Mouse (Mus musculus) B cell, adult 2 months (primary cell): ENCODE results near the gene Pitx2.

Experiments used
- DNase-seq, 2 experiments: peaks; one replicate each; pipeline ENCODE4 v3.0.0; 2022

Pitx2 gene

GRCm38 (mm10) chr3:129217862-129218370 is 18.2 kb downstream of the Pitx2 start:
- no peak for DNase-seq

DNA sequence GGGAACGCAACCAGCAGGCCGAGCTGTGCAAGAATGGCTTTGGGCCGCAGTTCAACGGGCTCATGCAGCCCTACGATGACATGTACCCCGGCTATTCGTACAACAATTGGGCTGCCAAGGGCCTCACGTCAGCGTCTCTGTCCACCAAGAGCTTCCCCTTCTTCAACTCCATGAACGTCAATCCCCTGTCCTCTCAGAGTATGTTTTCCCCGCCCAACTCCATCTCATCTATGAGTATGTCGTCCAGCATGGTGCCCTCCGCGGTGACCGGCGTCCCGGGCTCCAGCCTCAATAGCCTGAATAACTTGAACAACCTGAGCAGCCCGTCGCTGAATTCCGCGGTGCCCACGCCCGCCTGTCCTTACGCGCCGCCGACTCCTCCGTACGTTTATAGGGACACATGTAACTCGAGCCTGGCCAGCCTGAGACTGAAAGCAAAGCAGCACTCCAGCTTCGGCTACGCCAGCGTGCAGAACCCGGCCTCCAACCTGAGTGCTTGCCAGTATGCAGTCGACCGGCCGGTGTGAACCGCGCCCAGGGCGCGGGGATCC is 18.8 kb downstream of the Pitx2 start:
- DNase-seq, result no peak

DNA sequence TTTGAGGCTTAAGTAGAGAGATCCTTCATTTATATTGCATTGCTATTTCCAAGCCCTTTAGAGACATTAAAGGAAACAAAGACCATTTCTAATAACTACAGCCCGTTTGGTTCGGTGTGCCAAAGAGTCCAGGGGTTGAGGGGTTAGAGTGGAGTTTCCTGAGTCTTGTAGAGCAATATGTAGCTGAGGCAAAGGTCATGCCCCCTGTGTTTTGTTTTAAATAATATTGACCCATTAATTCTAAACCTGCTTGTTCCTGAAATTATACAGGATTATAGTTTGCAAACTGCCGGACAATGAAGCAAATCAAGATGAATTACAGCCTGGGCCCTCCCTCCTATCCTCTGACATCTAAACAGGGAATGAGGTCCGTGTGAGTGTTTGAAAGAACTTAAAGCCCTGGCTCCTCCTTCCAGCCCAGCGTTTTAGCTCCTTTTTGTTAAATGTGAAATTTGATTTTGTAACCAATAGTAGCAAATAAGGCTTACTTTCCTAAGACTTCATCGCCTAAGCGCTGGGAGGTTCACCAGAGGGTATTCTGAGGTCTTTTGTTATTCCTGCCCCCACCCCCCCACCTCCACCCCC is 20.5 kb downstream of the Pitx2 start:
- DNase-seq, result no peak

- DNase-seq, result no peak
These were observed 21.2 kb downstream of the Pitx2 start for GRCm38 (mm10) chr3:129220681-129221379.

GRCm38 (mm10) chr3:129221380-129222260 is 21.9 kb downstream of the Pitx2 start:
- no peak for DNase-seq

GRCm38 (mm10) chr3:129222448-129223290 is 23.0 kb downstream of the Pitx2 start:
- no peak for DNase-seq

DNA sequence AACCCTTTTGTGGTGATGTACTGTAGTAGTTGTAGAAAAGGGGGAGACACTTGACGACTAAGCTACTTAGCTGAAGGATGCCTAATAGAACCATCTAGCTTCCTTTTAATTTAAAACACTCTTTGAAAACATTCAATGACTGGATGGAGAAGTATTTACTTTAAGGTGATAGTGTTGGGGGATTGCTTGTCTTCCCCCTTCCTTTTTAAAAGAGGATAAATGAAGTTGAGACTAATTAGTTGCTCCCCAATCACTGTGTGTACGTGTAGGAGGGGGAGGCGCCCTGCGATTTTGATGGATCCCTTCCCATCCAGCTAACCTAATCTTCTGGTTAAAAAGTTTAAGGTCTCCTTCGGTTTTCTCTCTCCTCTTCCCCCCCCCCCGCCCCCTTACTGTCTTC is 23.7 kb downstream of the Pitx2 start:
- DNase-seq, result no peak

GRCm38 (mm10) chr3:129223964-129224805 is 24.5 kb downstream of the Pitx2 start:
- no peak for DNase-seq

DNA sequence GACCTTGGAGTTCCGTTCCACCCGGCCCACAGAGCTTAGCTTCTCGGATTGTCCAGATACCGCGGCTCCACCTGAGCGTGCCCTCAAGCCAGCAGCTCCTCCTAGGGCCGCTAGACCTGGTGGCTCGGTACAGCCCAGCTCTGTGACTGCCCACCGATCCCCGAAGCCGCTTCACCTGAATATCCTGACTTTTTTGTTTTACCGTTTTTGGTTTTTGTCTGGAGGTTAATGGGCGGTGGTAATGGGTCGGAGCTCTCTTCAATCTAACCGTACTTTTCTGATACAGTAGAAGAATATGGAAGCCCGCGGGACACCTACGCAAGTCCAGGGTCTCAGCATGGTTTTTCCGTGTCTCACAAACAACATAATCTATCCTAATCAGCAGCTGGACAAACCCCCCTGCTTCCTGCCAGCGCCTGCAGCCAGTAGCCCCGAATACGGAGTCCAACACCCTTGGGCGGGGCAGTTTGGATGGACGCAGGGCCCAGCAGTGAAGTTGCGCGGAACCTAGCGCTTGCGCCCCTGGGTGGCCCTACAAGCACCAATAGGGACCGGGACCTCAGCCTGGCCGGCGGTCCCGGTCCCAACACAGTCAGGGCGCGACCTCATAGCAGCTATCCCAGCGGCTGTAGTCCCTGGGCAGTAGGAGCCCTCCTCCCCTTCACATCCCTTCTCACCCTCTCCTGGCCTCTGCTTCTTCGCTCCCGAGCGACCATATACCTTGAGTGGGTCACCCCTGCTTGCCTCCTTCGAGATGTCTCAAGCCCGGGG is 25.3 kb downstream of the Pitx2 start:
- DNase-seq, result no peak

DNA sequence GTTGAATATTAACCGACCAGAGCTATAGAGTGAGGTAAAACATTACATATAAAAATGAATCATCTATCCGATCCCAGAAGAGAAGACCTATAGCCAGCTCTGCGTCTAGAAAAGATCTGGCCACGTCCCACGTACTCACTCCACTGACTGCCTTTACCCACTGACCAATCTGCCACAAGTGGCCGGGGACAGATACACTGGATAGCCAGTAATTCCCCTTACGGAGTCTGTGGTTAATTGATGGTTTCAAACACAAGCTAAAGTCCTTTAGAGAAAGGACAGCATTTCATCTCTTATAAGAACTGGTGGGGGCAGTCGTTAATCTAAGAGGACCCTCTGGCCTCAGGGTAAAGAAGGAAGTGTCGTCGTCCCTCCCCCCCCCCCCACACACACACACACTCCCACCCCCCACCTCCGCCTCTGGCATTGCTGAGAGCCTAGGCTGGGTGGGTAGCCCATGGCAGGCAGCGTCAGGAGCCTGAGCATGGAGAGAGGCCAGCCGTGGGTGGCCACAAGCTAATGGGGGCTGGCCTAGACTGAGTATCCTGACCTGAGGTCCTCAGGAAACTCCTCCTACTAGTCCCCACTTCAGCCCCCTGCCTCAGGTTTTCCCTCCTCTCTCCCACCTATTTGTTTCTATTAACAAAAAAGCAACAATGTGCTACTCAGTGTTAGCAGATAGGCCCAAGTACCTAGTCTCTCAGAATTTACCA is 26.1 kb downstream of the Pitx2 start:
- DNase-seq, result no peak

GRCm38 (mm10) chr3:129226681-129227080 is 27.0 kb downstream of the Pitx2 start:
- DNase-seq, result no peak

DNA sequence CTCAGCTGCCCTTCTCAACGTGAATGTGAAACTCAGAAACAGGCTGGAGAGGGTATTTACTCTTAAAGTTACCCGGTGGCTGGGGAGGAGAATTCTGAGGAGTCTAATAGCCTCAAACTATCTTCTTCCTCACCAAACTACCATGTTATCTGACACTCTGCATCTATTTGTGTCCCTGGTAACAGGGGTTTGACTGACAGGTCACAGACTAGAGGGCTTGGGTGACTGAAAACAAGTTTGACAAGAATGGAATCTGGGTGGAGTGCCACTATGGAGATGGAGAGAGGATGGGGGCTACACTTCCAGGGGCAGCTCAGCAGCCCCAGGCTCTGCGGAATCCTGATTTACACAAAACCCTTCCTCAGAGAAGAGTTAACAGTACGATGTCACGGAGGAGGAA is 27.7 kb downstream of the Pitx2 start:
- DNase-seq, result no peak

DNA sequence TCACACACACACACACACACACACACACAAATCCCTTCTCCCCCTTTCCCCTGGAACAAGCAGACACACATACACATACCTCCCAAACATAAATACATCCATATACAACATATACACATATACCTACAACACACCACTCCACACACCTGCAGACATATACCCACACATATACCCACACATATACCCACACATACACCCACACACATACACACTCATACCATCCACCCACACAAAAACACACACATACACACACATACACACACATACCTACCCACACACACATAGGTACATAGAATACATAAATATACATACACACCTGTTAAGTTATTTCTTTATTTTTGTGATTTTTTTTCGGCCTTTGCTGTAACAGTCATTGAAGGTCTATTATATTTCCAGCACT is 38.3 kb downstream of the Pitx2 start:
- DNase-seq, result no peak

DNA sequence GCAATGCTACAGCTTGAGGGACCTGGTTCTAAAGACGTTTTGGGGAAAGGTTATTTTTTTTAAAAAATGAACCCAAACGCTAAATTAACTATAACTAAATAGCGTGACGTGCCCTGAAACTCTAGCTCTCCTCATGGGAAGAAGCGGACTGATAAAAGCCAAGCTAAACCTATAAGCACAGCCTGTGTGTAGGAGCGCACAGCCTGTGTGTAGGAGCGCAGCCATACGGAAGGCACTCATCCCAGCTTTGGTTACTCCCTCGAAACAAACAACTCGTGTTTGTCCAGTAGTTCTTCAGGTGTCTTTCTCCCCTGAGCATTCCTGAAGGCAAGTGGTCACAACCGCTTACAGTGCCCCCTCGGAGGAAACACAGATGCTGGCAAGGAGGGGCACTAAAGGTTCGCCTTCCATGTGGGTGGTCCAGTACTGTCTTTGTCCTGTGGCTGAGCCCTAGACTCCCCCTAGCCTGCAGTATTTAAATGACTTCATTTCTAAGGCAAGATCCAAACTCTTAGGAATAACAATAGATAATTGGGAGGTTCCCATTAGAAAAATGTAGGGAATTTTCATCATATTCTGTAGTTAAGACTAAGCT is 39.1 kb downstream of the Pitx2 start:
- no peak for DNase-seq

DNA sequence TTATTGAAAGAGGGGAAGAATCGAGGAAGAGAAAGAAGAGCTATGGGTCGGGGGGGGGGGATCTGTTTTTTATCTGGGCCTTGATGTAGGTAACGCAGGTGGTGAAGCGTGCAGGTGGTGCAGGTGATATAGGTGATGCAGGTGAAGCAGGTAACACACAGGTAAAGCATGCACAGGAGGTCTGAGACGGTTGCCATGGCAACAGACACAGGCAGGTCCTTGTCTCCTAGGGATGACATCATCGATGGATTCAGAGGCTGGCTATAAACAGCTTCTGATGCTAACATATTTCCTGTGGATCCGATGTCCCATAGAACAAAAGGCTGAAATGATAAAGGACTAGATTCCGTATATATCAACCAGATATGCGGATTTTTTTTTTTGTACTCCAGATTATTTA is 51.3 kb downstream of the Pitx2 start:
- no peak for DNase-seq

- no peak for DNase-seq
These were observed 54.6 kb downstream of the Pitx2 start for GRCm38 (mm10) chr3:129254246-129254645.

GRCm38 (mm10) chr3:129256283-129256682 is 56.6 kb downstream of the Pitx2 start:
- no peak for DNase-seq

- no peak for DNase-seq
These were observed 57.1 kb downstream of the Pitx2 start for GRCm38 (mm10) chr3:129256766-129257165.

- DNase-seq, result no peak
These were observed 58.8 kb downstream of the Pitx2 start for GRCm38 (mm10) chr3:129258497-129258896.
